Mouse (Mus musculus): ENCODE data around the gene Olfr1396.

DNA sequence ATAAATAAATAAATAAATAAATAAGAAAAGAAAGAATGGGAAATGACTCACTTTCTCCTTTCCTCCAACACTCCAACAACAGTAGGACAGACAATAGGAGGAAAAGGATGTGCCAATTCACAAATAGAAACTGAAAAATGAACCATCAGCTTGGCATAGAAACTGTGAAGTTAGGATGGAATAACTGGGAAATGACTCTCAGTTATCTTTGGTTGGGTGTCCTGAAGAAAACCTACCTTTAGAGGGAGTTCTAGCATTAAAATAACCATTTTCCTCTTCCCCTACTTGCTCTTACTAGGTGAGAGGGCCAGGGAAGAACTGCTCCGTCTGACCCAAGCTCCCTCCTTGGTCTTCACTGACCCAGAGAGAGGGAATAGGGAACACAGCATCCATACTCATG, 8.9 kb downstream of the Olfr1396 start:
- TF ChIP-seq CTCF (IDR thresholded peaks at IDR 0.05; ENCODE audit: borderline replicate concordance, insufficient read depth, low read depth, low read length): no peak
- TF ChIP-seq POLR2A (IDR thresholded peaks at IDR 0.05; ENCODE audit: borderline replicate concordance, insufficient read depth, low read length): no peak
